Mouse (Mus musculus) ES-Bruce4 (cell line): ENCODE results near the gene Cd207. TPM values are rescaled to one million over a fixed set of nuclear protein-coding genes. Genes with fewer than 3 reads are reported as not detected.

ENCODE experiments used
- H3K27ac ChIP-seq: 2 replicates; pipeline ENCODE4 v1.5.1; 2012; ENCODE audit warnings: low read length, inconsistent platforms; ENCODE audit not compliant: insufficient read depth
- H3K27me3 ChIP-seq: 2 replicates; pipeline ENCODE4 v1.6.1; 2012; ENCODE audit warnings: mild to moderate bottlenecking, low read length, inconsistent platforms; ENCODE audit not compliant: control insufficient read depth, poor library complexity, insufficient read depth, severe bottlenecking
- H3K36me3 ChIP-seq: 2 replicates; pipeline ENCODE4 v1.6.1; 2012; ENCODE audit warnings: inconsistent platforms, mild to moderate bottlenecking, low read length, moderate library complexity; ENCODE audit not compliant: control insufficient read depth, poor library complexity, insufficient read depth, severe bottlenecking
- H3K4me1 ChIP-seq: one replicate; pipeline ENCODE4 v1.8.1; 2011; ENCODE audit warnings: low read length; ENCODE audit not compliant: control insufficient read depth, insufficient read depth
- H3K4me3 ChIP-seq: 2 replicates; pipeline ENCODE4 v1.5.1; 2011; ENCODE audit warnings: low read depth, mild to moderate bottlenecking, low read length
- H3K9ac ChIP-seq: 2 replicates; pipeline ENCODE4 v1.6.1; 2012; ENCODE audit warnings: low read depth, mild to moderate bottlenecking, inconsistent platforms; ENCODE audit not compliant: poor library complexity, severe bottlenecking
- H3K9me3 ChIP-seq: replicated peaks from 2 replicates; pipeline ENCODE4 v1.6.1; 2012; ENCODE audit warnings: mild to moderate bottlenecking, low read length, inconsistent platforms; ENCODE audit not compliant: control insufficient read depth, poor library complexity, insufficient read depth, severe bottlenecking
- CTCF ChIP-seq: IDR thresholded peaks from one replicate; pipeline ENCODE4 v1.8.1; 2011; ENCODE audit warnings: low read depth, low read length
- EP300 ChIP-seq: IDR thresholded peaks from 2 replicates; pipeline ENCODE4 v1.6.1; 2011; ENCODE audit warnings: low read depth, low read length; ENCODE audit not compliant: insufficient read depth
- POLR2A ChIP-seq: IDR thresholded peaks from one replicate; pipeline ENCODE4 v1.8.1; 2011; ENCODE audit warnings: low read length; ENCODE audit not compliant: insufficient read depth
- polyA plus RNA-seq: library from polyadenylated mRNA; stranded (reverse); fragments of >200 nt; gene quantifications from 2 replicates; pipeline ENCODE4 v1.2.4, GENCODE M21; 2011; ENCODE audit warnings: low read depth; ENCODE audit not compliant: missing spikeins, insufficient read depth, insufficient read length

Gene Cd207
- polyA plus RNA-seq, 1 experiment = not detected

- H3K4me1 ChIP-seq = peaks cover 7% of the 10 kb centered on the region
- H3K9me3 ChIP-seq = no peaks in the 10 kb centered on the region
- peaks cover 30% of the 10 kb centered on the region for H3K27me3 ChIP-seq
- H3K36me3 ChIP-seq = no peaks in the 10 kb centered on the region
- H3K4me3 ChIP-seq = no peak overlapping the region
- no peak overlapping the region for H3K9ac ChIP-seq
- H3K27ac ChIP-seq = no peak overlapping the region
- TF ChIP-seq EP300 = no peak
Observed at GRCm38 (mm10) chr6:83699971-83700370, 22.3 kb upstream of the Cd207 start.

- Histone ChIP-seq H3K27ac (no peak overlapping the region), H3K4me1 (peaks cover 7% of the 10 kb centered on the region), H3K9ac (no peak overlapping the region), H3K36me3 (no peaks in the 10 kb centered on the region), H3K9me3 (no peaks in the 10 kb centered on the region), H3K27me3 (peaks cover 26% of the 10 kb centered on the region), H3K4me3 (no peak overlapping the region)
- TF ChIP-seq POLR2A = no peak
- TF ChIP-seq EP300 = peak; percentile 81; the same call in 1 of the 2 replicates
- no peak for TF ChIP-seq CTCF
Observed at GRCm38 (mm10) chr6:83697932-83698331, 20.3 kb upstream of the Cd207 start.

DNA sequence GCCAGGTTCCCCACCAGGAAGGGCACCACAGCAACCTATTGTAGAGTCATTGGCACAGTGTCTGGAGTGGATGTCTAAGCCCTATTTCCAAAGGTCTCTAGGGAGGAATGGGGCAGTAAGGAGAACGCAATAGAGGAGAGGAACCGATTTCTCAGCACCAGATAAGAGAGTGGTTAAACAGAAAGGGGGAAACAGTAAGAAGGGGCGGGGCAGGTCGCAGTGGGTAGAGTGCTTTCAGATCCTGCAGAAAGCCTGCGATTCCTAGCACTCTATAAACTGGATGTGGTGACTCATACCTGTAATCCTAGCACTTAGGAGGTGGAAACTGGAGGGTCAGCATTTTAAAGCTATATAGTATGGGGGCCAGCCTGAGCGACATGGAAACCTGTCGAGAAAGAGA, 19.0 kb upstream of the Cd207 start:
- no peak overlapping the region for H3K4me3 ChIP-seq
- H3K4me1 ChIP-seq = peaks cover 7% of the 10 kb centered on the region
- H3K9ac ChIP-seq = no peak overlapping the region
- no peaks in the 10 kb centered on the region for H3K9me3 ChIP-seq
- H3K36me3 ChIP-seq = no peaks in the 10 kb centered on the region
- TF ChIP-seq CTCF (no peak), POLR2A (no peak), EP300 (no peak)
- H3K27me3 ChIP-seq = peaks cover 18% of the 10 kb centered on the region
- H3K27ac ChIP-seq = no peak overlapping the region

DNA sequence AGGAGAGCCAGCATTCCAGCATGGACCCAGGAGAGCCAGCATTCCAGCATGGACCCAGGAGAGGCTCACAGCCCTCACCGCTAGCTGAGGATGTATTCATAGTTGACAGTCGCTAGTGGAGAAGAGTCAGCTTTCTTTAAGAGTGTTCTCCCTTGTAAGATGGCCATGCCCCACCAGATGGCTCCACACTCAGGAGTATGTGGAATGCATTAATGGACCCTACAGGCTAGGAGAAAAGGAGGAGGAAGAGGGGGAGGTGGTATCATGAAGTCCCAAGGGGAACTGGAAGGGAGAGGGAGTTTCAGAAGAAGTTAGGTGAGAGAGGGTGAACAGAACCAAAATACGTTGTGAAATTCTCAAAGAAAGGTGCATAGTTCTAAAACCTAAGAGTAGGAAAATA, 18.1 kb upstream of the Cd207 start:
- Histone ChIP-seq H3K9ac (no peak overlapping the region), H3K9me3 (no peaks in the 10 kb centered on the region), H3K27me3 (peaks cover 12% of the 10 kb centered on the region), H3K27ac (no peak overlapping the region), H3K4me1 (peaks cover 7% of the 10 kb centered on the region), H3K36me3 (no peaks in the 10 kb centered on the region), H3K4me3 (no peak overlapping the region)
- TF ChIP-seq POLR2A (no peak), CTCF (no peak)

DNA sequence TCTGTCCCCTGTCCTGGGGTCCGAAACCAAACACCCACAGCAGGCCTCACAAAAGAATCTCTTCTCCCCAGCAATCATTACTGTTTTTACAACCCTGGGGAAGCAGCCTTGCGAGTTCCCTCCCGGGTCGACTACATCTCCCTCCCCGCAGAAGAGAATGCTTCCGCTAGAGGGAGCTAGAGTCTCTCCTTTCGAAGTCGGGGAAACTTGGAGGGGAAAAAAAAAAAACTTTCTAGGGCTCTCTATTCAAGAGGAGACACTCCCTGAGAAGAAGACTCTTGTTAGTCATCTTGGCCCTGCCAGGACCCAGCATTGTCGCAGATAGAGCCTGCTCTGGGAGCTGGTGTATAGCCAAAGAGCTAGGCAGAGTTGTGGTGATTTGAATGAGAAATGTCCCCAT, 16.2 kb upstream of the Cd207 start:
- Histone ChIP-seq H3K9me3 (no peaks in the 10 kb centered on the region), H3K9ac (no peak overlapping the region), H3K36me3 (no peaks in the 10 kb centered on the region), H3K4me1 (peaks cover 5% of the 10 kb centered on the region), H3K27me3 (peaks cover 4% of the 10 kb centered on the region; the same call in 1 of the 2 replicates), H3K27ac (no peak overlapping the region), H3K4me3 (0 out of 2 replicates have a peak overlapping the region, but pooled peaks have one; percentile 6)
- TF ChIP-seq CTCF = peak; percentile 64
- TF ChIP-seq POLR2A = no peak
- TF ChIP-seq EP300 = no peak

DNA sequence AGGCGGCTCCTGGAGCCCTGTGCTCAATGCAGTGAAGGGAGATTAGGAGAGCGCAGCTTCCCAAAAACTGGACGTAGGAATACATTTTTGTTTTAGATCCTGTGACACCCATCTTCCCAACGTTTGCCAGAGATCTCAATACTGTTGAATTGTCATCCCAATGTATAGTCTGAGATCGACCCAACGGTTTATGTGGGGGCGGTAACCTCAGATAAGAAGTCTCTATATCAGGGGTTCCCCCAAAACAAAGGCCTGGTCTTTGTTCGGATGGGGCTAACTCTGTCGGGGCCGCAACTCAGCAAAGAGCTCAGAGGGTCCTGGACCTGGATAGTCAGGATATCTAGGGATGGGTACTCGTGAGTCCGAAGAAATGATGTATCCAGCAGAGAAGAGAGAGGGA, 15.3 kb upstream of the Cd207 start:
- H3K4me3 ChIP-seq = no peak overlapping the region
- H3K4me1 ChIP-seq = no peaks in the 10 kb centered on the region
- H3K9me3 ChIP-seq = no peaks in the 10 kb centered on the region
- 0 out of 2 replicates have a peak, but pooled peaks cover 4% of the 10 kb centered on the region for H3K27me3 ChIP-seq
- H3K36me3 ChIP-seq = no peaks in the 10 kb centered on the region
- H3K9ac ChIP-seq = no peak overlapping the region
- TF ChIP-seq POLR2A (no peak), EP300 (no peak), CTCF (no peak)
- H3K27ac ChIP-seq = no peak overlapping the region
